Mouse (Mus musculus): ENCODE data around the gene Plk5.

Plk5 gene

DNA sequence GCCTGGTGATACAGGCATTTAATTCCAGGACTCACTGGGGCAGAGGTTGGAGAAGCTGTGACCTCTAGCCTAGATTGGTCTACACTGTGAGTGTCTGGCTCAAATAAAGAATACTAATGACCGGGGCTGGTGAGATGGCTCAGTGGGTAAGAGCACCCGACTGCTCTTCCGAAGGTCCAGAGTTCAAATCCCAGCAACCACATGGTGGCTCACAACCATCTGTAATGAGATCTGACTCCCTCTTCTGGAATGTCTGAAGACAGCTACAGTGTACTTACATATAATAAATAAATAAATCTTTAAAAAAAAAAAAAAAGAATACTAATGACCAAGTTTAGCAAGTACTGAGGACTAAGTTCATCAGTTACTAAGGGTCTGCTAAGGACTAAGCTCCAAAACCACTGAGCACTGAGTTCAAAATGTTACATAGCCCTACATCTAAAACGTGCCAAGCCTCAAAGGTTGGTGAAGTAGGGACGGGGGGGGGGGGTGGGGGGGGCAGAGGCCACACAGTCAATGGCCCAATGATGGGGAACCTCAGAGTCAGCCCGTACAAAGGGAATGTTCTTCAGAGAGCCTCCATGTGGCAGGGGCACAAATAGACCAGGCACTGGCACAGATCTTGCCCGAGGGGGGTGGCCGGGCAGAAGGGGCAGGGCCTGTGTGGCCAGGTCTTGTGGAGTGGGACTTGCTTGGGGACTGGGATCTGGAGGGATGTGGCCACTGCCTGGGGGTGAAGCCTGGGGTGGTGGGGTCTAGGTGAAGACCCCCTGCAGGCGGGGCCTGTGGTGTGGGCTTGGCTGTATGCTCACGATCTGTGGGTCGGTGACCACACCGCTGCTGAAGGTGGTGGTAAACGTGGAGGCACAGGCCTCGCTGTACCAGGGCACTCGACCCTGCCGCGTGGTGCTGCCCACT is 31.9 kb upstream of the Plk5 start:
- no peak for TF ChIP-seq GATA4 (IDR thresholded peaks at IDR 0.05; ENCODE audit: insufficient replicate concordance, low read length)

DNA sequence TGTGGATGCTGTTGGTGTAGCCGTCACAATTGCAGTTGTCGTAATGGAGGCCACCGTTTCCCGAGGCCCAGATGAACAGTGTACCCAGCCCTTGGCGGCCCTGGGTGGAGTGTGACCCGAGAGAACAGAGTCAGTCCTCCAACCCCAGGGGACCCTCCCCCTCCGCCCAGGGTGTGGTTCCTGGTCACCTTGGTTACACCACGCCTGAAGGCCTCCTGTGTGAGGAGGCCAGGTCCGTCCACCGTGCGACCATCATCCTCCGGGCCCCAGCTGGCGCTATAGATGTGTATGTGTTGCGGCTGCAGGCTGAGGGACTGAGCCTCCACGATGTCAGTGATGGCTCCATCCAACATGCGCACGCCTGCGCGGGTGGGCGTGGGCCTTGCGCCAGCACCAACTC is 31.2 kb upstream of the Plk5 start:
- TF ChIP-seq GATA4 (IDR thresholded peaks at IDR 0.05; ENCODE audit: insufficient replicate concordance, low read length): no peak

DNA sequence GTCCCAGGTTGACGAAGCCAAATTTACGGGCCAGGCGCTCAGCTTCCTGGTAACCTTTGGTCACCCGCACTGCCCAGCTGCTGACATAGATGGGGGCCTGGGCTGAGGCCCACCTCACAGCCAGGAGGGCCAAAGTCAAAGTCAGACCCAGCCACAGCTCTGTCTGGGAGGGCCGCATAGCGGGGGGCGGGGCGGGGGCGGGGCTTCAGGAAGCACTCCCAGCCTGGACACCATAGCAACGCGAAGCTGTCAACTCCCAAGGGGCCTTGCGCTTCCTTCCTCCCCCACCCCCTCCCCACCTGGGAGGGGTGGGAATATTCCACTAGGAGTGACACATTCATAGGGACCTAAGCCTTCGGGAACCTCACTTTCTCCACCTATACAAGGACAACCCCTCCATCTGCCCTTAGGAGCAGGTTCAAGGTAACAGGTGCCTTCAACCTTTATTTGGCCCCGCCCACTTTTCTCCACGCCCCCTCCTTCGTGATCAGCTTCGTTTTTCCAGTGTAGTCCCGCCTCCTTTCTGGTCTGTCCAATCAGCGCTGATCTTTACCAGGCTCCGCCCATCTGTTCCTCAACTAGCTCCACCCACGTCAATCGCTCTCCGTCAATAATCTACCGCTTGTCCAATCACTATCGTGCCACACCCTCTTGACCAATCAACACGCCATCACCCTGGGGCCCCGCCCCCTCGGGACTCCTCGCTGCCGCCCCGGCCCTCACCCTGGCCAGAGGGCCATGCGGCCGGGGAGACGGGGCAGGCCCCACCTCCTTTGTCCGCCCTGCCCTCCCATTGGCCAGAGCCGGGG is 26.8 kb upstream of the Plk5 start, which contains the start of the genes Pcsk4 and Reep6:
Gene Pcsk4 (minus strand): TSS at position 226 of the 809 bp plus-strand sequence.
Gene Reep6 (plus strand): TSS at position 681 of the 809 bp plus-strand sequence.
- no peak for TF ChIP-seq GATA4 (IDR thresholded peaks at IDR 0.05; ENCODE audit: insufficient replicate concordance, low read length)

DNA sequence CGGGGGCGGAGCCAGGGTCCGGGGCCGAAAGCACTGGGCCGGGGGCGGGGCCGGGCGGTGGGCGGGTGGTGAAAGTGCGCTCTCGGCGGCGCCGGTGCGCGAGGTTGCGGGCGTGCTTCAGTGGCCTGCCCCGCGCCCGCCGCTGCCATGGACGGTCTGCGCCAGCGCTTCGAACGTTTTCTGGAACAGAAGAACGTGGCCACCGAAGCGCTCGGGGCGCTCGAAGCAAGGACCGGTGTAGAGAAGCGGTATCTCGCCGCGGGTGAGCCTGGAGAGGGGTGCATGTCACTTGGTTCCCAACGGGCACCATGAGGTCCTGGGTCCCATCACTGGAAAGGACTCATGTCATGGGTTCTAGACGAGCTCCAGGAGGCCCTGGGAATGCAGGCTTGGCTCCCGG is 26.2 kb upstream of the Plk5 start:
- no peak for TF ChIP-seq GATA4 (IDR thresholded peaks at IDR 0.05; ENCODE audit: insufficient replicate concordance, low read length)

DNA sequence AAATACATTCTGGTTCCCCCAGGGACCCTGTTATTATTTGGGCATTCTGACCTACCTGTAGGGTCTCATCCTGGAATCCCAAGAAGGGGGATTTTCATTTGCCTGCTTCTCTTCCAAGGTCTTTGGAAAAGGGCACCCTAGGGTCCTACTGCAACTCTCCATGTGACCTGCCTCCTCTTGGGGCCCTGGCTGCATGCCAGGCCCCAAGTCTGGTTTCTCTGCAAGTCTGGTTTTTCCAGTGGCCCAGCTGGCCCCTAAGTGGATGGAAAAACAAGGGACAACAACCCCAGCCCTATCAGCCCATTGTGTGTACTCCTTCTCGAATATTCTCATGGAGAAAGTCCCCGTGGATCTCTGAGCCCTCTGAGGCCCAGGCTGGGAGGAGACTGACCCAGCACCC is 25.4 kb upstream of the Plk5 start:
- TF ChIP-seq GATA4 (IDR thresholded peaks at IDR 0.05; ENCODE audit: insufficient replicate concordance, low read length): no peak

DNA sequence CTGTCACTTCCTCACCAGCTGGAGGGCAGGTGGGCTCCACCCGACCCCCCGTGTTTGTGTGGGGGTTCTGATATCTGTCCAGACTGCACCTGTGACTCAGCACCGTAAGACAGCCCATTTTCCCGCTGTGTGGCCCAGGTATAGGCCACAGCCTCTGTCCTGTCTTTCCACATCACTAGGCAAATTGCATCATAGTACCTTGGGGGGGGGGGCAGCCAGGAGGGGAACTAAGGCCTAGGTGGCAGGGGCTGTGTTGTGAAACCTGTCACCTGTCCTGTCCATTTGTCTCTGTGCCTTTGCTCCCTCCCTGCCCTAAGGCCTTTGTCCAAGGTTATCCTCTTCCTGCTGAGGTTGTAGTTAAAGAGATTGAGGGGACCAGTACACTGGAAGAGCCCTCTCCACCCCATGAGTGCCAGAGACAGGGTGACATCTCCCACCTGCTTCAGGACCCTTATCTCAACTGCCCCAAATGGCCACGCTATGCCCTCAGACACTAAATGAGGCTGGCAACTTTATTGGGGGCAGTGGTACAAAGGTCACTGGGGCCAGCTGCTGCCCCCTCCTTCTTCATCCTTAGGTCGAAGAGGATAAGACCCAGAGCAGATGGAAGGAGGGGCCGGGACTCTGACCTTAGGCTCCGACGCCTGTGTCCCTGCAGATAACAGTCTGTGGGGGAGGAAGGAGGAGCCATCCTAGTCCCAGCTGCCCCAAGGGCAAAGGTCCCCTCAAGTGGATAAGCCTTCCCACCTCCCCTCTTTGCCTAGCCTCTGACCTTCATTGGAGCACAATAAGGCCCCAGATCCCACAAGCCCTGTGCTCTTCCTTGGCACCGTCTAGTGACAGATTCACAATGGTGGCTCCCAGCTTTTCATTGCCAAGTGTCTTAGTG is 24.4 kb upstream of the Plk5 start:
- TF ChIP-seq GATA4 (IDR thresholded peaks at IDR 0.05; ENCODE audit: insufficient replicate concordance, low read length): peak; percentile 95

DNA sequence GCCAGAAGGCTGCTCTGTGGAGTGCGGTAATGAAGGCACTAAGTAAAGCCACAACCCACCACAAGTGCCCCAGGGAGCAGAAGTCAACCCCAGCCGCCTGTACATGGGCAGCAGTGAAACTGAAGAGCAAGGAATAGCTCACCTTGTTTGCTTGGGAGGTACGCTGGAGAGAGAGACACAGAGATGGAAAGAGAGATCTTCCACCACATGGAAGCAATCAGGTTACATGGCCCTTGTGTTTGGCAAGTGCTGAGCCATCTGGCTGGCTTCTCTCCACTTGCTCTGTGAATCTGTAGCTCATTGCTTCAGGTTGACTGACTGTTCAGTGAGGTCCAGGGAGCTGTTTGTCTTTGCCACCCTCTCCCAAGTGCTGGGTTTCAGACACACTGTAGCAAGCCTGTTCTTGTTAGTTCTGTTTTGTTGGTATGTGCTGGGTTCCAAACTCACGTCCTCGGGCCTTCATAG is 23.7 kb upstream of the Plk5 start:
- TF ChIP-seq GATA4 (IDR thresholded peaks at IDR 0.05; ENCODE audit: insufficient replicate concordance, low read length): no peak

DNA sequence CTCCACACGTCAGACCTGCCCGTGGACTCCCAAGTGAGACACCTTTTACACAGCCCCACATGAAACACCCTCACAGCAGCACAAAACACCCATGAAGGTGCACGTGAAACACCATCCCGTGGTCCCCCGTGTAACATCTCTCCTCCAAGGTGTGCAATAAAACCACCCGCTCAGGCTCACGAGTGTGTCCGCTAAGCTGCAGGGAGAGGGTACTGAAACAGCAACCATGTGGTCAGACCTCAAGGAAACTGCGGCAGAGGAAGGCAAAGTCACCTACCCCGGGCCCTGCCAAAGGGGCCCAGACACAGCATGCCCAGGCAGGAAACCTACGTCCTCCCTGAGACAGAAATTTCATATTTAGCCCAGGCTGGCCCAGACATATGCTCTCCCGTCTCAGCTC is 20.0 kb upstream of the Plk5 start:
- no peak for TF ChIP-seq GATA4 (IDR thresholded peaks at IDR 0.05; ENCODE audit: insufficient replicate concordance, low read length)

DNA sequence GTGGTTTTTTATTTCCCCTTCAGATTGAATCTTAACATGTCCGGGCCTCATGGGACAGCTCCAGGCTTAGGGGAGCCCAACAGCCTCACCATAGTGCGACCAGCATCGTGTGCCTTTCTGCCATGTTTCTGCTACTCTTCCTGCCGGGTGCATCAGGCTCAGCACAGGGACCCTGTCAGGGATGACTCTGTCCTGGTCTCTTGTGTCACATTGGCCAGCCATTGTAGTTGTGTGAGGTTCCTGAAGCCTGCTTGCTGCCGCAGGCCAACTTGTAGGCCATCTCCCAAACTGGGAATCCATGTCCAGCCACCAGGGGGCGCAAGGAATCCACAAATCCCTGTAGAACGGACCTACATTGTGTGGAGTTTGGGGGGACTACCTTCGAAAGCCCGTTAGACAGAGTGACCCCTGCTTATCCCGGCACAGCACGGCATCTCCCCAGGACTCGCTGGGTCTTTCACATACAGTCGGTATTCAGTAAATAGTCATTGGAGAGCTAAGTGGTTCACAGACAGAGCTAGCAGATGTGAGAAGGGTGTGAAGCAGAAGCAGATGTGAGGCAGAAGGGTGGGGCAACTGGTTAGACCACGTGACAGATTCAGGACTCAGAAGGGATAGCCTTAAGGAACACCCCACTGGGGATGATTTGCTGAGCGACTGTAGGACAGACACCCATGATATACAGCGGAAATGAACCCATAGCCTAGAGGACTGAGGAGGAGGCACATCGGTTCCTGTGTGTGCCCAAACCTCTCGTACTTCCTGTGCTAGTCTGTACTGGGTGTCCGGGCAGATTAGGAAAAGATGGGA is 16.1 kb upstream of the Plk5 start:
- no peak for TF ChIP-seq GATA4 (IDR thresholded peaks at IDR 0.05; ENCODE audit: insufficient replicate concordance, low read length)

DNA sequence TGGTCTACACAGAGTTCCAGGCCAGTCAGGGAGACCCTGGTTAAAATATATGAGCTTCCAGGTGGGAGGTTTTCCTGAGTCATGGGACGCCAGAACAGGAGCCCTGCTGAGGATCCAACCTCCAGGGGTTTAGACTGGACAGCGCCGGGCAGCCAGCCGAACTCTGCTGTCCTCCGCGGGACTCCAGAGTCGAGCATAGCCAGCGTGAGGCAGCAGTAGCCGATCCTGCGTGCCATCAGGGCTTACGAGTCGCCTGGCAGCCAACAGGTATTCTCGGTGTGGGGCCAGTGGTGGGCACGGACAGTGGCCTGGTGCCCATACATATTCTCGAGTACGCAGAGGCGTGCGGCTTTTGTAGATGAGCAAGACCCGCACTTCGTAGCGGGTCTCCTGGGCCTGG is 15.2 kb upstream of the Plk5 start:
- TF ChIP-seq GATA4 (IDR thresholded peaks at IDR 0.05; ENCODE audit: insufficient replicate concordance, low read length): no peak

DNA sequence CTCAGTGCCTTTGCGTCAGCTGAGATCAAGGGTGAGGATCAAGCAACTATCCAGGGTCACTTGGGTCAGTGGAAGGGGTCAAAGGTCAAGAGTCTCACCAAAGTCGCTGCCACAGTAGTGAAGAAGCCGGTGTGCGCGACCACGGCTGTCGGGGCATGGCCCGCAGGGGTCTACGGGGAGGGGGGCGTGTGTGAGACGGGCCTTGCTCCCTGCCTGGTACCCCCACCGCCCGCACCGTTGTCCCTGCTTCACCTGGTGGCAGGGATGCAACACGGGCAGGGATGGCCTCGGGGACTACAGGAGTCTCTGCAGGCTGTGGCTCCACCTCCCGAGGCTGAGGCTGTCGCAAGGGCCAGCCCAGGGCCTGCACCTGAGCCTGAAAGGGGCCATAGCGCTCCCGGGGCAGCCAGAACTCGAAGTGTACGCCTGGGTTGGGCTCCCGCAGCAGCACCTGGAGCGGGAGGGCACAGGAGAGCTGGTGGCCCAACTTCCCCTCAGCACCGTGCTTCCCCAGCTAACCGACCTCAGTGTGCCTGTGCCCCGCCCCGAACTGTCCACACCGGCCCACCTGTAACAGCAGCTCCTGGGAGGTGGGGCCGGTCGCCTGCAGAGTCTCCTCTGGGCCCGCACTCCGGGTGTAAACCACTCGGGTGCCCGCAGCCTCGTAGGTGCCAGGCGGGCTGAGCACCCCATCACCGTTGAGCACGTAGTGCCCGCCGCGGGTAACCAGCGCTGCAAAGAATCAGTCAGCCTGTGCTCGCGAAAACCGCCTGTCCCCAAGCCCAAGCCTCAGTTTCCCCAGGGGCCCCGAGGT is 14.6 kb upstream of the Plk5 start:
- no peak for TF ChIP-seq GATA4 (IDR thresholded peaks at IDR 0.05; ENCODE audit: insufficient replicate concordance, low read length)

DNA sequence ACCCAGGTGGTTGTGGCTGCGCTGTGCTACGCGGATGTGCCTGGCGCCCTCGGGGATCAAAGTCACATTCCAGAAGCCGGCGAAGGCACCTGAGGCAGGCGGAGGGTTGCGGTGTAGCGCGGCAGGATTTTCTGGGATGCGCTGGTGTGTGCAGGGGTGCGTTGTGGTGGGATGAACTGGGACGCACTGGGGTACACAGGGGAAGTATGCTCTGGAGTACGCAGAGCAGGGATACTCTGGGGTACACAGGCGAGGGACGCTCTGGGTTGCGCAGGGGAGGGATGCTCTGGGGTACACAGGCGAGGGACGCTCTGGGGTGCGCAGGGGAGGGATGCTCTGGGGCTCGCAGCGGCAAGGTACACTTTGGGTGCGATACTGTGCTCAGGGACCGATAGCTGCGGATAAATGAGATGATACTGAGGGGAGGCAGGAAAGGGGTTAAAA is 13.9 kb upstream of the Plk5 start:
- no peak for TF ChIP-seq GATA4 (IDR thresholded peaks at IDR 0.05; ENCODE audit: insufficient replicate concordance, low read length)

DNA sequence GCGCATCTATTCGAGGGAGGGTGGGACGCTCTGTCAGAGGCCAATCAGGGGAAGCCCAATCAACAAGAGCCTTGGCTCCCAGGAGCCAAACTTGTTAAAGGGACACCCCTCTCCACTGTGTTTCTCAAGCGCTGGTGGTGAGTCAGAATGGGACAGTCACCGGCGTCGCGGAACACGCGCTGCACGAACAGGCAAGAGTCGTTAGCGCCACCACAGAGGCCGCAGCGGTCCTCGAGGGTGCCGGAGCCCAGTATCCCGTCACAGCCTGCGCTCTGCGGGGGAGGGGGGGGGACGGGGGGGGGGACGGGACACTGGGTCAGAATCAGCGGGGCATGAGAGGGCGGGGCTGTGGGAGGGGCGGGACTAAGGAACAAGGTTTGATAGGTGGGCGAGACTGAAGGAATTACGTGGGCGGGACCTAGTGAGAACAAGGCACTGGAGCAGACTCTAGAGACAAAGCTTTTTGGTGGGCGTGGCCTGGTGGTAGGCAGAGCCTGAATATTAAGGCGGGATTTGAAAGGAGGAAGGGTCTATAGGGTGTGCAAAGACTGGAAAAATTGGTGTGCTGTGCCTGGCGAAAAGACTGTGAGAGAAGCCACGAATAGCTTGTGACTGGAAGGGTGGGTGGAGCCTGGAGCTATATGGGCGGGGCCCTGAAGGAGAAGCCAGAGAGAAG is 13.4 kb upstream of the Plk5 start:
- no peak for TF ChIP-seq GATA4 (IDR thresholded peaks at IDR 0.05; ENCODE audit: insufficient replicate concordance, low read length)
